Mouse (Mus musculus): ENCODE measurements around the gene Cdh4. TPM values are rescaled to one million over a fixed set of nuclear protein-coding genes. Genes with fewer than 3 reads are reported as not detected.

Gene Cdh4
- total RNA-seq, 2 experiments from 2014 or later, result 19.0 to 31.0 TPM

DNA sequence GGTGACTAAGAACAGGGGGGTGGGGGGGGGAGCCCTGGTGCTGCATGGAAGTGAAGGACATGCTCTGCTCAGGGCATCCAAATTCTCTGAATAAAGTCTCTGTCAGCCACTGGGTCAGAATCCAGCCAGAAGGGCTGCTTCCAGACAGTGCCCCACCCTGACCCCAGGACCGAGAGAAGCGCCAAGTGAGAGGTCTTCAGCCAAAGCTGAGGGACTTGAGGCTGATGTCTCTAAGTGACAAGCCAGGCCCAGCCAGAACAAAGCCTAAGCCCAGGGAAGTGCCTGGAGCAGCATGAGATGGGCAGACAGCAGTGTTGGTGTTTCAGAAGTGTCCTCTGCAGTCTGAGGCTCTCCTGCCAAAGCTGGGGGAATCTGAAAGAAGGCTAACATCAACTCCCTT, 91.7 kb downstream of the Cdh4 start:
- DNase-seq (ENCODE audit: low spot score in 2 of 2), result no peak
- intact Hi-C loops (cut with DNase I), result no loop called here

DNA sequence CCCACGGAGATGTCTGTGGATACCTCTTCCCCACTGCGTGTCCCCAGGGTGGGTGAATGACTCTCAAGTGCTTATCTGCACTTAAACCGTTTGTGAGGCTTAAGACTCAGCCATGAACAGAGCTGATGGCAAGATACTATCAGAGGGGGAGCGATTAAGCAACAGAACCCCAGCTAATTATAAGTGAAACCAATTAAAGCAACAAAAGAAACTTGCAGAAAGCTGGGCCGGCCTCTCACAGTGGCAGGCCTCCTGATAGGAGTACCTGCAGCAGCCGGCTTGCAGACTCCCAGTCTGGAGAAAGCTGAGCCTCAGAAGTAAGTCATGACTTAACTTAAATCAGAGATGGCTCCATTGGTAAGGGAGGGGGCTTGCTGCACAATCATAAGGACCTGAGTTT, 93.0 kb downstream of the Cdh4 start:
- no peak for DNase-seq (ENCODE audit: low spot score in 2 of 2)
- intact Hi-C loops (cut with DNase I), result no loop called here

DNA sequence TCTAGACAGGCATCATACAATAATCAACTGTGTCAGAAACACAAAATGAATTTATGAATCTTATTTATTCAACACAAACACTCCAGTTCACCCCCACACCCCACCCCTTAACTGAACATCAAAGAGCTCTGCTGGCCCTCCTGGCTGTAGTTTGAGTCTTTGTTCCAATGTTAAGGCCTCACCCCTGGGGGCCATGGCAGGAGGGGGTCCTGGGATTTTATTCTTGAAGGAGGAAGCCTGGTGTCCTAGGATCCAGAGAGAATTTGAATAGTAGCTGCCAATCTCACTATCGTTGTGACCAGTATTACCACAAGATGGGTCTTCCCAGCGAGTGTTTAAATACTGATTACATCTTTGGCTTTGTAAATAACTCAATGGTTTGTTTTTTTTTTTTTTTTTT, 94.5 kb downstream of the Cdh4 start:
- intact Hi-C loops (cut with DNase I), result no loop called here
- DNase-seq (ENCODE audit: low spot score in 2 of 2), result no peak

DNA sequence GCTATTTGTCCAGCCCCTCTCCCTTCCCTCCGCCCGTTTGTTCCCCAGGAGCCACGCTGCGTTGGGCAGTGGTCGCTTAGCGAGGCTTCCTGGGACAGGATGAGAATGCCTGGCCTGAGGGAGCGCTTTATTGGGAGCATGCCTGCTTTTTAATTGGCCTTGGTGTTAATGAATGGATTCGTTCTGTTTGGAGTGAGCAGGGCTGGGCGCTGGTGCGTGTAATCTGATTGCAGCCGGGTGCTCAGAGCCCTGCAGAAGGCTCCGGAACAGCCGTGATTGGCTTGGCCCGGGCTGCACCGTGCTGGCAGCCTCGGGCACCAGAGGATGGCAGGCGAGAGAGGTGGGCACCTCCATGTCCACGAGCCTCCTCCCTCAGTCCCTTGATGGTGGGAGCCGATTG, 95.2 kb downstream of the Cdh4 start:
- intact Hi-C loops (cut with DNase I), result no loop called here
- DNase-seq (ENCODE audit: low spot score in 2 of 2), result peak; percentile 19 to 32

DNA sequence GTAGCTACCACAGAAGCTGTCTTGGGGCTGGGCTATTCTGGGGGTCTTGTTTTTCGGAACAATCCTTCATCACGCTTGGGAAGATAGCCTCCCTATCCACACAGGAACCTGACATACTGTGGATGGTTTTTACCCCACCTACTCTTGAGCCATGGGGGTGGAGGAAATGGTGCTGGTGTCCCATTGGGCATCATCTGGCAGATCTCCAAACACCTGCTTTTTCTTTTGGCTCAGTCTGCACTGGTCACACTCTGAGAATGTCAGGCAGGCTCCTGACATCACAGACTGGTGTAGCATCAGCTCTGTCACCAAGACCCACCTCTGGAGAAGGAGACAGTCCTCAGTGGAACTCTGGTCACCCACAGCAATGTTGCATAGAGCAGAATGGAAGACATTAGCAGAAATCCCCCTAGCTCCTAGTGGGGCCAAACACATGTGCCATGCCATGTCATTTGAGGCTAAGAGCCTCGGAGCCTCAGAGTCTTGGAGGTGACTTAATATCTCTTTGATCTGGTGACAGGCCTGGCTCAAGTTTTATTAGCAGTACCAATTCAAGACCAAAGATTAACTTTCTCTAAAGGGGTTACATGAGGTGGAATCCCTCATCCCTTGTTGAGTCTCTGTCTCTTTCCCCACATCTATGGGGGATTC, 95.7 kb downstream of the Cdh4 start:
- intact Hi-C loops (cut with DNase I), result no loop called here
- no peak for DNase-seq (ENCODE audit: low spot score in 2 of 2)

GRCm38 (mm10) chr2:179538535-179538934, 96.3 kb downstream of the Cdh4 start:
- DNase-seq (ENCODE audit: low spot score in 2 of 2), result no peak
- intact Hi-C loops (cut with DNase I), result no loop called here

GRCm38 (mm10) chr2:179539532-179540245, 97.5 kb downstream of the Cdh4 start:
- DNase-seq (ENCODE audit: low spot score in 2 of 2), result no peak
- intact Hi-C loops (cut with DNase I), result no loop called here

GRCm38 (mm10) chr2:179541096-179541495, 98.9 kb downstream of the Cdh4 start:
- no peak for DNase-seq (ENCODE audit: low spot score in 2 of 2)
- intact Hi-C loops (cut with DNase I), result no loop called here

- intact Hi-C loops (cut with DNase I), result no loop called here
- no peak for DNase-seq (ENCODE audit: low spot score in 2 of 2)
Observed at GRCm38 (mm10) chr2:179547627-179548026, 105.4 kb downstream of the Cdh4 start.

DNA sequence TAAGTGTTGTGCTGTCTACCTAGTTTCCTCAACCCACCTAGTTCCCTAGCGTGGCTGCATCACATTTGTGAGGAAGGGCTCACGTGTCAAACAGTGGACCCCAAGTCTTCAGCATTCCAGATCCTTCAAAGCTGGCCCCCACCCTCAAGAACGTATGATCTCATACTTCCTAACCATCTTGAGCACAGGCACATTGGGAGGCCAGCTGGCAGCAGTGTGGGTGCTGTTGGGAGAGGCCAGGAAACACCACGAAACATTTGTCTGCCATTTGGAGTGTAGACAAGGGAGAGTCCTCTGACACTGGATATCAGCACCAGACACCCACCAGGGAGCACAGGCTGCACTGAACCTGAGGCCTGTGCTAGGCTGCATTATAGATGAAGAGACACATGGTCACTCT, 113.7 kb downstream of the Cdh4 start:
- intact Hi-C loops (cut with DNase I), result no loop called here
- no peak for DNase-seq (ENCODE audit: low spot score in 2 of 2)

GRCm38 (mm10) chr2:179562350-179562749, 120.1 kb downstream of the Cdh4 start:
- intact Hi-C loops (cut with DNase I), result no loop called here
- DNase-seq (ENCODE audit: low spot score in 2 of 2), result no peak

DNA sequence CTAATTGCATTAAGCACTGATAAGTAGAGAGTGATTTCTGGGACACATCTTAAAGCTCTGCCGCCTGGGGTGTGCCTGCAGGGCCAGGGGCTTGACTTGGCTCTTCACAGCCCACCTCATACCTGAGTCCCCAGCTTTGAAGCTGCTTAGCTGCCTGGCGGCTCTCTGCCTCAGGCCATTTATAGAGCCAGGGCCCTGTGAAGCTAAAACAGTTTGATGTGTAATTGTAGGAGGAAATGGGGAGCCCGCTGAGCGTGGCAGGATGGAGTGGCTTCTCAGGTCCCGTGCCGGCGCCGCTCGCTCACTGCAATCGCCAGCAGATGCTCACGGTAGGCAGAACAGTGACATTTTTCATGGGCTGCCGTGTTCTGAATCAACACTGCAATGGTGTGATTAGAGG, 123.4 kb downstream of the Cdh4 start:
- intact Hi-C loops (cut with DNase I), result no loop called here
- DNase-seq (ENCODE audit: low spot score in 2 of 2), result no peak

DNA sequence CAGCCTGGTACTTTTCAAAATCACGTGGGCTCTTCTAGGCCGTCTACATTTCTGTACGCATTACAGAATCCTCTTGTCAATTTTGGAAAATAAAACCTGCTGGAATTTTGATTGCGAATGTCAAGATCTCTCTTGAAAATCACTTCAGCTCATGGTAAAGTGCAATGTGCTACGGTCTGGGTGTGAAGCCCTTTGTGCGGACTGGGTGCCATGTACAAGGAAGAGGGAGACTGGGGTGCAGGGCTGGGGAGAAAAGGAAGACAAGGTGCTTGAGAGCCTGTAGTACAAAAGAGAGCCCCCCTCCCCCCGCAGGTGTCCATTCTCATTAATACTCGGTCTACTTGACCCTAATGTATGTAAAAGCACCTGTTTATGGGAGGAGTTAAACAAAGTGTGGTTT, 125.7 kb downstream of the Cdh4 start:
- no peak for DNase-seq (ENCODE audit: low spot score in 2 of 2)
- intact Hi-C loops (cut with DNase I), result no loop called here

GRCm38 (mm10) chr2:179569171-179569570, 126.9 kb downstream of the Cdh4 start:
- intact Hi-C loops (cut with DNase I), result no loop called here

GRCm38 (mm10) chr2:179571175-179571769, 129.0 kb downstream of the Cdh4 start:
- no peak for DNase-seq (ENCODE audit: low spot score in 2 of 2)
- intact Hi-C loops (cut with DNase I), result loop anchor here (10.0 kb wide), 1 partner anchor 294 kb away; no protein-coding TSS in a partner anchor

More at GRCm38 (mm10) chr2:179569171-179569570, 126.9 kb downstream of the Cdh4 start:
- no peak for DNase-seq (ENCODE audit: low spot score in 2 of 2)

DNA sequence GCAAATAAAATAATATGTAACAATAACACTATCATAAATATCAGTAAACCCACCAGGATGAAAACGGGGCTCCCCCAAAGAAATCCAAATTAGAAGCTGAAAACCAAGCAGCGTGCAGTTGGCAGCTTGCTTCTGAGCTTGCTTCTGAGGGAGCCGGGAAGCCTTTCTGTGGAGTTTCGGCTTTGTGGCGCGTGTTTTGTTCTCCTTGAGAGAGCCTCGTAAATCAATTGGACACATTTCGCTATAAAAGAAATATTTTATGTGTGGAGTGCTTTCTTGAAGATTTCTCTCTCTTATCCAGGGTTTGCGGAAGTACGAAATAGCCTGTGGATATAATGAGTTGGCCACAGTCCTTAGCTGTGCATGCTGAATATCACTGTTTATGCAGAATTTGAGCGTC, 131.1 kb downstream of the Cdh4 start:
- intact Hi-C loops (cut with DNase I), result loop anchor here (10.0 kb wide), 1 partner anchor 291 kb away; no protein-coding TSS in a partner anchor
- no peak for DNase-seq (ENCODE audit: low spot score in 2 of 2)

DNA sequence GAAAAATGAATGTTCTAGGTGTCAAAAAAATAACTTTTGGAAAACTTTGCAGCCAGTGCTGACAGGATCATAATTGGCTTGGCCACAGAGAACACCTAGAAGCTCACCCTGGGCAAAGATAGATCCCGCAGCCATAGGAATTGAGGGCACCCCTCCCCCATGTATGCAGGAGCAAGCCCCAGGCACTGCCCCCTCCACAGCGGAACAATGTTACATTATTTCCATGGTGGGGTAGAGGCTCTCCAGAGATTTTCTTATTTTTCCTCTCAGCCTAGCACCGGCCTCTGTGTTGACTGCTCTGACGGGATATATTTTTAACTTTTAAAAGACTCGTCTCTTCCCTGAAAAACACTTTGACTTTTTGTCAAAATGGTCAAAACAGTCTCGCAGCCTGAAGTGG, 131.6 kb downstream of the Cdh4 start:
- no peak for DNase-seq (ENCODE audit: low spot score in 2 of 2)
- intact Hi-C loops (cut with DNase I), result loop anchor here (10.0 kb wide), 1 partner anchor 291 kb away; no protein-coding TSS in a partner anchor

DNA sequence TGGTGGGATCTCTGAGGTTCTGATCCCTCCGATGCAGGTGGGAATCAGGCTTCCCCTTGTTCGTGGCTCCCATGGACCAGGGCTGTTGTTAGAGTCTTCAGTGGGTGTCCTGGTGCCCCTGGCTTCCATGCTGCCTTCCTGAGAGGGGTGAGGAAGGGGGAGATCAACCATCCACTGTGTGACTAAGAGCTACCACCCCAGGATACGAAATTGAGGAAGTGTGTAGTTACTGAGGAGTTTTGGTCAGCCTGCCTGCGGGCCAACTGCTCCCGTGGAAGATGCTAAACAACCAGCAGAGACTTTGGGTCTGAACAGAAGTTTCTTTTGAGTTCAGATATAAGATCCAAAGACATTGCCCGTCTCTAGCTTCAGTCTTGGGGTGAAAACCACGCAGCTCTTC, 133.4 kb downstream of the Cdh4 start:
- intact Hi-C loops (cut with DNase I), result loop anchor here (10.0 kb wide), 1 partner anchor 289 kb away; no protein-coding TSS in a partner anchor
- DNase-seq (ENCODE audit: low spot score in 2 of 2), result no peak

DNA sequence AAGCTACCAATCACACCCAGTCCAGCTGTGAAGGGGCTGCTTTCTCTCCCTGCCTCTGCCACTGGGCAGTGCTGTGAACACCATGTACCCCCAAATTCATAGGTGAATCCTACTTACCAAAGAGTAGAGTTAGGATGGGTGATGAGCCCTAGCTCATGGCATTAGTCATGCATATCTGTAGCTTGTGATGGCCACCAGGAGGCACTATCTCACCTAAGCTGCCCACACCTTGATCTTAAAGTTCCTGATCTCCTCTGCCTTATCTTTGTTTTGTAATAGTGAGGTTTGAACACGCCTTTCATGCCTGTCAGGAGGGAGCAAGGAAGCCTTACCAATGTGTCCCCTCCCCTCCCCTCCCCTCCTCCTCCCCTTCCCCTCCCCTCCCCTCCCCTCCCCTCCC, 134.0 kb downstream of the Cdh4 start:
- no peak for DNase-seq (ENCODE audit: low spot score in 2 of 2)
- intact Hi-C loops (cut with DNase I), result loop anchor here (10.0 kb wide), 1 partner anchor 289 kb away; no protein-coding TSS in a partner anchor

- no peak for DNase-seq (ENCODE audit: low spot score in 2 of 2)
- intact Hi-C loops (cut with DNase I), result loop anchor here (10.0 kb wide), 1 partner anchor 286 kb away; no protein-coding TSS in a partner anchor
Observed at GRCm38 (mm10) chr2:179578329-179578728, 136.1 kb downstream of the Cdh4 start.

GRCm38 (mm10) chr2:179578842-179579241, 136.6 kb downstream of the Cdh4 start:
- DNase-seq (ENCODE audit: low spot score in 2 of 2), result no peak
- intact Hi-C loops (cut with DNase I), result loop anchor here (10.0 kb wide), 1 partner anchor 286 kb away; no protein-coding TSS in a partner anchor
